Mouse (Mus musculus): ENCODE data around the gene Vmn2r95. TPM values are rescaled to one million over a fixed set of nuclear protein-coding genes. Genes with fewer than 3 reads are reported as not detected.
"Not testable (repeated sequence)": the region's sequence is repeated elsewhere in the genome, so short reads cannot be mapped to it uniquely, and the experiment has no call there.

The Vmn2r95 gene
- not detected in 2 replicates for polyA plus RNA-seq (2015; fragmentation: Nextera tagmentation; extraction: Ambion mirVana)

DNA sequence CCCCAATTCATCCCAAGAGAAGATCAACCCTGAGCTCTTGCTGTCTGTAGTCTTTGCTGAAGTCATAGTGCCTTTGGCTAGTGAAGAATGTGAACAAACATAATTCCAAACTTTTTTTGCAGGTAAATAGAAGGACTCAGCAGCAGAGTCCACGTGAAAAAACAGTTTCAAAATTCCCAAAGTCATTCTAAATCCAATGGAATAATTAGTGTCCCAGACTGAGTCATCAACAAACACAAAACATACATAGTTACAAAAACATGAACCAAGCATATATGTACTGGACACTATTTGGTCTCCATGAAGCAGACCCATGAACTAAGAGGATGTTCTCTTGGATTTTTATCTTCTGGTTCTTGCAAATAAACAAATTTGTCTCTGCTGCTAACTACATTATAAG is at the start of gene Vmn2r95:
Vmn2r95 (plus strand) TSS at position 301 of the 400 bp plus-strand sequence.
- no peak for ATAC-seq (replicated peaks; ENCODE audit: insufficient number of reproducible peaks, insufficient read depth, low FRiP score, low read depth)

DNA sequence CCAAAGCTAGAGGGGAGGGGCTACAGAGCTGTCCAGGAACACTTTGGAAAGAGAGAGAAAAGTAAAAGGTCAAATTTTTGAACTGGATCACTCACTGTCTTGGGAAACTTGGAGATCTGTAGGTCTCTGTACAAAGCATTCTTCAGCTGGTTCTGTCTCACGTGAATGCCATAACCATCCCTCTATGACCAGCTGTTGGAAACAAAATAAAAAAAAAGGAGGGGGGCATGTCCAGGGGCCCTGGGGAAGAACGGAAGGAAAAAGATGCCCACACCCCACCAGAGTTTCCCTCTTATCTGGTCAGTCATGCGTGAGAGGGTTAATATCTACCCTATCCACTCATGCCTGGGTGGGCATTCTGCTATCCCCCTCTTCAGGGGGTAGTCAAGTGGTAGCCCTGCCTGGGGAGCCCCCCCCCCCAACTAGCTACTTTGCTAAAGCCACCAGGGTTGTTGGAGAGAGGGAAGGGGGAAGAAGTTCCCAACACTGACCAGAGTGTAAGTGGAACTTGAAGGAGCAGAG is 31.8 kb downstream of the Vmn2r95 start:
- Histone ChIP-seq H3K36me3 (no peaks in the 10 kb centered on the region), H3K27me3 (no peaks in the 10 kb centered on the region), H3K4me3 (no peak overlapping the region), H3K9me3 (replicated peaks) (no peaks in the 10 kb centered on the region), H3K4me2 (no peak overlapping the region), H3K27ac (no peak overlapping the region), H3K4me1 (replicated peaks) (no peaks in the 10 kb centered on the region), H3K9ac (no peak overlapping the region)
- ATAC-seq (replicated peaks; ENCODE audit: insufficient number of reproducible peaks, insufficient read depth, low FRiP score, low read depth): no peak
- WGBS: 72% methylated on average over 3 of the region's 3 CpGs

More for the DNA sequence above, at the start of gene Vmn2r95:
- Histone ChIP-seq H3K9me3 (replicated peaks) (no peaks in the 10 kb centered on the region), H3K4me2 (no peak within 1 kb of the TSS), H3K4me3 (no peak within 1 kb of the TSS), H3K27me3 (no peaks in the 10 kb centered on the region), H3K4me1 (replicated peaks) (no peaks in the 10 kb centered on the region), H3K27ac (no peak within 1 kb of the TSS), H3K36me3 (no peaks in the 10 kb centered on the region), H3K9ac (no peak within 1 kb of the TSS)
- WGBS: 20% methylated on average over 1 of the region's 1 CpGs

GRCm38 (mm10) chr17:18458126-18458634 is 34.3 kb downstream of the Vmn2r95 start:
- not testable (repeated sequence) for H3K27ac ChIP-seq; H3K9me3 ChIP-seq (replicated peaks); H3K36me3 ChIP-seq; H3K4me1 ChIP-seq (replicated peaks); H3K27me3 ChIP-seq; H3K4me3 ChIP-seq; ATAC-seq (replicated peaks; ENCODE audit: insufficient number of reproducible peaks, insufficient read depth, low FRiP score, low read depth); H3K9ac ChIP-seq; H3K4me2 ChIP-seq
- WGBS: 80% methylated on average over 3 of the region's 3 CpGs

GRCm38 (mm10) chr17:18462695-18463094 is 38.8 kb downstream of the Vmn2r95 start:
- H3K9ac ChIP-seq: no peak overlapping the region
- no peaks in the 10 kb centered on the region for H3K27me3 ChIP-seq
- ATAC-seq (replicated peaks; ENCODE audit: insufficient number of reproducible peaks, insufficient read depth, low FRiP score, low read depth): no peak
- no peak overlapping the region for H3K4me3 ChIP-seq
- no peaks in the 10 kb centered on the region for H3K36me3 ChIP-seq
- H3K27ac ChIP-seq: no peak overlapping the region
- no peaks in the 10 kb centered on the region for H3K4me1 ChIP-seq (replicated peaks)
- H3K4me2 ChIP-seq: no peak overlapping the region
- no peaks in the 10 kb centered on the region; the same call in 1 of the 2 replicates for H3K9me3 ChIP-seq (replicated peaks)

DNA sequence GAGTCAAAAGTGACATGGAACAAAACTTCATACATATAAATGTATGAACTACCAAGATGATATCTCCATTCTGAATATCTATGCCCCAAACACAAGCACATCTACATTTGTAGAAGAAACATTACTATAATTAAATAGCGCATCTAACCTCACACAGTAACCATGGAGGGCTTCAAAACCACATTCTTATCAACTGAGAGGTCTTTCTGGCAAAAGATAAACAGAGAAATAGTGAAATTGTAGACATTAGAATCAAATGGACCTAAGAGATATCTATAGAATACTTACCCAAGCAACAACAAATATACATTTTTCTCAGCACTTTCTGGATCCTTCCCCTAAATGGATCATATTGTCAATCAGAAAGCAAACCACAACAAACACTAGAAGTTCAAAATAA is 56.0 kb downstream of the Vmn2r95 start:
- no peak overlapping the region for H3K4me3 ChIP-seq
- no peak overlapping the region for H3K27ac ChIP-seq
- 54% methylated on average over 1 of the region's 1 CpGs for WGBS
- no peaks in the 10 kb centered on the region for H3K4me1 ChIP-seq (replicated peaks)
- H3K9me3 ChIP-seq (replicated peaks): peaks cover 5% of the 10 kb centered on the region; the same call in 1 of the 2 replicates
- H3K4me2 ChIP-seq: no peak overlapping the region
- no peak for ATAC-seq (replicated peaks; ENCODE audit: insufficient number of reproducible peaks, insufficient read depth, low FRiP score, low read depth)
- no peaks in the 10 kb centered on the region for H3K27me3 ChIP-seq
- H3K36me3 ChIP-seq: no peaks in the 10 kb centered on the region
- no peak overlapping the region for H3K9ac ChIP-seq

Other genes starting within 250 kb of the Vmn2r95 start
- not detected in 2 replicates for gene Vmn2r94, start 146.3 kb upstream of the Vmn2r95 start, polyA plus RNA-seq (2015; fragmentation: Nextera tagmentation; extraction: Ambion mirVana)
- not detected in 2 replicates for gene Vmn2r93, start 126.0 kb upstream of the Vmn2r95 start, polyA plus RNA-seq (2015; fragmentation: Nextera tagmentation; extraction: Ambion mirVana)
- gene Vmn2r96, start 149.1 kb downstream of the Vmn2r95 start, polyA plus RNA-seq (2015; fragmentation: Nextera tagmentation; extraction: Ambion mirVana): not detected in 2 replicates